Comparison of ENCODE assay signal across 13 mouse cellular contexts in the genomic region with DNA sequence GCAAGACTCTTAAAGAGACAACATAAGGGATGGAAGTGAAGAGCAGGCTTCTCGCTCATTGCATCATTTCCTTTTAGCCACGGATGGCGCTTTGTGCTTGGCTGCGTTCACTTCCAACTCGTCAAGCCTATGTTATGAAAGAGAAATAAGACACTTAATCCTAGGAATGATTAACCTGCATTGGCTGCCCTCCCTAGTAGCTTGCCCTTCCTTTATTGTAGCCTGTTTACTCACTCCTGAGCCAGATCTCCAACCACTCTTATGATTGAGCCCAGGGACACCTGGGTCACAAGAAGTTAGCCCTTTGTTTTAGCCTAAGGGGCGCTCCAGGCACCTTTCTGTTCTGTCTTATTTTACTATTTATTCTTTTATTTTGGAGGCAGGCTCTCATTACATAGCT.
DNase-seq lines count a peak whose midpoint lies in the region; TF ChIP-seq lines count a peak whose summit lies in the region.
"Had no signal": no experiment of that assay in that cellular context is flagged by ENCODE, and none has a peak within 500 bp of the region (broad histone marks: within the 10 kb centered on the region; RNA-seq: fewer than 3 reads in every experiment).

No protein-coding gene starts in this region.

- no peaks in the 10 kb centered on the region for H3K36me3 ChIP-seq in small intestine, adult 2 months (ENCODE audit: control insufficient read depth, insufficient read depth, low read length)
- H3K36me3 ChIP-seq: forebrain, embryonic 15.5 days; heart, embryonic 15.5 days; liver, embryonic 13.5 days had no signal

- intact Hi-C loops in left cerebral cortex, postnatal 14 days (cut with DNase I), result no loop called here

- H3K4me1 ChIP-seq in small intestine, adult 2 months (ENCODE audit: control insufficient read depth, insufficient read depth, insufficient read length, low read length), result peaks cover 5% of the 10 kb centered on the region; the same call in 1 of the 2 replicates
- H3K4me1 ChIP-seq: forebrain, embryonic 15.5 days; heart, embryonic 15.5 days had no signal

- H3K27ac ChIP-seq in small intestine, adult 2 months (ENCODE audit: insufficient read depth, low read depth, low read length), result peak overlapping the region; percentile 72
- H3K27ac ChIP-seq: forebrain, embryonic 15.5 days; heart, embryonic 15.5 days; liver, embryonic 13.5 days had no signal

- WGBS in small intestine, adult 2 months, result 27% methylated on average over 6 of the region's 6 CpGs

- TF ChIP-seq CTCF in small intestine, adult 2 months (IDR thresholded peaks at IDR 0.05; ENCODE audit: extremely low read depth, insufficient read length, insufficient replicate concordance, low read depth, low read length), result no peak

- peak; percentile 75 for DNase-seq in fat pad, adult 2 months (ENCODE audit: extremely low read depth, low read depth, low spot score)
- DNase-seq in kidney, adult 11 months, result peak; percentile 84
- DNase-seq in kidney, postnatal 36 days, result peak; percentile 70 to 92
- no peak for DNase-seq in embryo, embryonic 11 days
- no peak for DNase-seq in spleen, postnatal 4 days (ENCODE audit: low spot score in 2 of 2)
- no peak for DNase-seq in left cerebral cortex, postnatal 14 days (ENCODE audit: low spot score in 2 of 2)
- DNase-seq: adrenal gland, postnatal 14 days; gastrocnemius, postnatal 14 days; liver, embryonic 13.5 days; right cerebral cortex, adult 18-20 months had no signal

- no peaks in the 10 kb centered on the region for H3K27me3 ChIP-seq in small intestine, adult 2 months (ENCODE audit: control insufficient read depth, insufficient read depth, low read length)
- H3K27me3 ChIP-seq: forebrain, embryonic 15.5 days; heart, embryonic 15.5 days; liver, embryonic 13.5 days had no signal

- H3K4me3 ChIP-seq in small intestine, adult 2 months (ENCODE audit: low read depth, low read length), result no peak overlapping the region
- H3K4me3 ChIP-seq: forebrain, embryonic 15.5 days; heart, embryonic 15.5 days; liver, embryonic 13.5 days had no signal

- TF ChIP-seq POLR2A in small intestine, adult 2 months (IDR thresholded peaks at IDR 0.05; ENCODE audit: low read depth, low read length), result no peak

Comparison
In these comparisons a context has a peak if more than half of its experiments do, and no peak if none do; other contexts are left out.
1. DNase-seq: peak in fat pad, adult 2 months (single experiment), kidney, adult 11 months (single experiment) and kidney, postnatal 36 days (2 of 2); none in embryo, embryonic 11 days (single experiment), spleen, postnatal 4 days (0 of 2) and left cerebral cortex, postnatal 14 days (0 of 2).